Mouse (Mus musculus) liver, postnatal 0 days (tissue): Measurements from ENCODE around the gene Lrp3.

Experiments used
- CTCF ChIP-seq: sonication (generic); IDR thresholded peaks from 2 replicates; pipeline ENCODE4 v1.5.1; 2016; ENCODE audit warnings: antibody characterized with exemption, low read depth
- EP300 ChIP-seq: IDR thresholded peaks from 2 replicates; pipeline ENCODE4 v1.6.1; 2016; ENCODE audit warnings: antibody characterized with exemption, low read depth, mild to moderate bottlenecking

GRCm38 (mm10) chr7:35154449-35154848, 60.8 kb downstream of the Lrp3 start:
- TF ChIP-seq CTCF, result no peak
- no peak for TF ChIP-seq EP300
